Mouse (Mus musculus) limb, embryonic 11.5 days (tissue): Measurements from ENCODE around the gene Iffo2. TPM values are rescaled to one million over a fixed set of nuclear protein-coding genes. Genes with fewer than 3 reads are reported as not detected.

Experiments
- ATAC-seq: fragments of 200-750 bp; cut with Nextera tagmentation; 2 replicates; pipeline ENCODE4 v1.8.0; 2017; ENCODE audit warnings: low read depth; ENCODE audit not compliant: insufficient number of reproducible peaks, low FRiP score, low TSS enrichment
- DNase-seq: peaks from one replicate; pipeline ENCODE4 v3.0.0-alpha.2; 2015; ENCODE audit warnings: low spot score
- H3K27ac ChIP-seq: fragments of 300-500 bp; sonication (generic); replicated peaks from 2 replicates; pipeline ENCODE4 v1.5.1; 2014; ENCODE audit warnings: low read depth, mild to moderate bottlenecking, low read length
- H3K27me3 ChIP-seq: fragments of 300-500 bp; sonication (generic); 2 replicates; pipeline ENCODE4 v1.6.1; 2014; ENCODE audit warnings: mild to moderate bottlenecking, low read length, mixed read lengths; ENCODE audit not compliant: control insufficient read depth, insufficient read depth
- H3K36me3 ChIP-seq: fragments of 300-500 bp; sonication (generic); 2 replicates; pipeline ENCODE4 v1.6.1; 2014; ENCODE audit warnings: mild to moderate bottlenecking, low read length, moderate library complexity, mixed read lengths; ENCODE audit not compliant: control insufficient read depth, insufficient read depth
- H3K4me1 ChIP-seq: fragments of 300-500 bp; sonication (generic); 2 replicates; pipeline ENCODE4 v1.6.1; 2014; ENCODE audit warnings: low read length, mixed read lengths; ENCODE audit not compliant: control insufficient read depth, insufficient read depth
- H3K4me2 ChIP-seq: fragments of 300-500 bp; sonication (generic); 2 replicates; pipeline ENCODE4 v1.6.1; 2014; ENCODE audit warnings: low read depth, mild to moderate bottlenecking, moderate library complexity; ENCODE audit not compliant: severe bottlenecking
- H3K4me3 ChIP-seq: fragments of 300-500 bp; sonication (generic); 2 replicates; pipeline ENCODE4 v1.5.1; 2014; ENCODE audit warnings: low read depth, low read length
- H3K9ac ChIP-seq: fragments of 300-500 bp; sonication (generic); 2 replicates; pipeline ENCODE4 v1.6.1; 2014; ENCODE audit warnings: mild to moderate bottlenecking, low read length
- H3K9me3 ChIP-seq: fragments of 300-500 bp; sonication (generic); 2 replicates; pipeline ENCODE4 v1.6.1; 2016; ENCODE audit warnings: low read length; ENCODE audit not compliant: control insufficient read depth
- WGBS: fragments of 180-500 bp; shearing (Covaris S2); extraction: QIAGEN DNeasy Blood & Tissue Kit; methylation state at CpG from one replicate; pipeline ENCODE4 v1.1.7; 2014; 5-methylcytosine and 5-hydroxymethylcytosine counted together
- microRNA-seq: library from miRNA; unstranded; fragments of <30 nt; microRNA quantifications from one replicate; pipeline ENCODE4, GENCODE M21; 2016
- polyA plus RNA-seq: library from polyadenylated mRNA; unstranded; fragments of >200 nt; fragmentation: Nextera tagmentation; extraction: Ambion mirVana; gene quantifications from 2 replicates; pipeline ENCODE4 v1.2.1, GENCODE M21; 2014

Iffo2 gene
- polyA plus RNA-seq, 1 experiment from 2014 or later, result 3.9 TPM

DNA sequence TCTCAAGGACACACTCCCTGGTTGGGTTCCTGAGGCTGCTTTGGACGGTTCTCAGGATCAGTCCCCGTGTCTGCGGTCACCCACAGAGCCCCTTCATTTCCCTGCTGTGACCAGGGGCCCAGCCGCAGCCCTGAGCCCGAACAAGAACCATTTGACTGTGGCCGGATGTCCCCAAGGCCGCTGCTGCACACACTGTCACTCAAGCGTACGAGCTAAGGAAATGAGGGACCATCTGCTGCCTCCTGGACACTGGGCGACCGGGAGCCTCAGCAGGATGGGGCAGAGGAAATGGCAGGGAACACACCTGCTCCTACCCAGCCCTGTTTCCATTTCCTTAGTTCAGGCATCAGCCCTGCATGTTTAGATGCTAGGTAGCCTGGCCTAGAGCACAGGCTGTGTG, 120.6 kb downstream of the Iffo2 start:
- no peak for DNase-seq
- Histone ChIP-seq H3K4me1 (no peaks in the 10 kb centered on the region), H3K9me3 (no peaks in the 10 kb centered on the region), H3K27me3 (no peaks in the 10 kb centered on the region), H3K27ac (no peak overlapping the region), H3K4me2 (no peak overlapping the region), H3K36me3 (no peaks in the 10 kb centered on the region), H3K4me3 (no peak overlapping the region), H3K9ac (no peak overlapping the region)
- no peak for ATAC-seq
- 85% methylated on average over 11 of the region's 11 CpGs for WGBS

DNA sequence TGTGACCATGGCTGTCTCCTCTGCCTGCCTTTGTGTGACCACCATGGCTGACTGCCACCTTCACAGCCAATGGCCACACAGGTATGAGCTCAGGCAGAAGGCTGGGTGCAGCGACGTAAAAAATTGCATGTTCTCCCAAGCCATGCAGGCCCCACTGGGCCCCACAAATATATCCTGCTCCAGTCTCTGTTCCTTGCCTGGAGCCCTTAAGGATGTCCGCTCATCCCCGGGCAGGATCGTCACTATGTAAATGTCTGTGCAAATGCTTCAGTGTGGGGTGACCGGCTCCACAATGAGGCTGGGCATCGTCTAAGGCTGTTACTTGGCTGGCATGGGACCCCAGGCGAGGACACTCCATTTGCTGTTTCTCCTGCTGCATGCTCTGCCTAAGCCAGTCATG, 122.9 kb downstream of the Iffo2 start, which contains the start of gene Tas1r2:
Gene Tas1r2 (plus strand): TSS at position 301 of the 400 bp plus-strand sequence.
- no peak within 1 kb of the TSS for H3K4me3 ChIP-seq
- no peak within 1 kb of the TSS for H3K4me2 ChIP-seq
- H3K27ac ChIP-seq, result no peak within 1 kb of the TSS
- no peak for DNase-seq
- ATAC-seq, result no peak
- no peaks in the 10 kb centered on the region for H3K27me3 ChIP-seq
- no peaks in the 10 kb centered on the region for H3K9me3 ChIP-seq
- 81% methylated on average over 8 of the region's 8 CpGs for WGBS
- H3K36me3 ChIP-seq, result no peaks in the 10 kb centered on the region
- H3K9ac ChIP-seq, result no peak within 1 kb of the TSS
- H3K4me1 ChIP-seq, result no peaks in the 10 kb centered on the region

DNA sequence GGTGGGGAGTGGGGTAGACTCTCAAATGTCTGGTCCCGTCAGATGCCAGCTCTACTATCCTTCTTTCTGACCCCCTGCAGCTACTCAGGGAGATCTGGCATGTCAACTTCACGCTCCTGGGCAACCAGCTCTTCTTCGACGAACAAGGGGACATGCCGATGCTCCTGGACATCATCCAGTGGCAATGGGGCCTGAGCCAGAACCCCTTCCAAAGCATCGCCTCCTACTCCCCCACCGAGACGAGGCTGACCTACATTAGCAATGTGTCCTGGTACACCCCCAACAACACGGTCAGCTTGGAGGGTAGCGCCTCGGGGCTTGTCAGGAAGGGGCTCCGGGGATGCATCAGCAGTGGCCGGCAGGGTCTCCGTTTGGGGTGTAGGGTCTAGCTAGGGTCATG, 131.5 kb downstream of the Iffo2 start:
- ATAC-seq (no peak), DNase-seq (no peak)
- no peak overlapping the region for H3K9ac ChIP-seq
- no peak overlapping the region for H3K4me3 ChIP-seq
- H3K36me3 ChIP-seq, result no peaks in the 10 kb centered on the region
- no peaks in the 10 kb centered on the region for H3K4me1 ChIP-seq
- 91% methylated on average over 14 of the region's 14 CpGs for WGBS
- H3K27me3 ChIP-seq, result no peaks in the 10 kb centered on the region
- no peak overlapping the region for H3K4me2 ChIP-seq
- H3K9me3 ChIP-seq, result no peaks in the 10 kb centered on the region
- no peak overlapping the region for H3K27ac ChIP-seq

DNA sequence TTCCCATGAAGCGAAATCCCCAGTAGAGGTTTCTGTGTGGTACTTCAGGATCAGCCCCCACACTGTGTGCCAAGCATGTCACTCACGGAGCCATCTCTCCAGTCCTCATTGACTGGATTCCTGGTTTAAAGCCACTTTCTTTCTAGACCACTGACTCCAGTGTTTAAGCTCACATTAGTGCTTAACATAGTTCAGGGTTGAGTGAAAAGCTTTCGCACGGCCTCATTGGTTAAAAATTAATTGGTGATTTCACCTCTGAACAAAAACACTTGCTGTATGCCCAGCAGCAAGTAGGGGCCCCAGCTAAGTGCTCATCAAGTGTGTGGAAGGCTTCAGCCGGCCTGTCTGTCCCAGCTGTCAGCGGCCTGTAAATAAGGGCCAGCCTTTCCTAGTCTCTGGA, 137.3 kb downstream of the Iffo2 start:
- DNase-seq (no peak), ATAC-seq (no peak)
- no peaks in the 10 kb centered on the region for H3K9me3 ChIP-seq
- H3K27ac ChIP-seq, result no peak overlapping the region
- 71% methylated on average over 6 of the region's 6 CpGs for WGBS
- H3K4me1 ChIP-seq, result no peaks in the 10 kb centered on the region
- no peaks in the 10 kb centered on the region for H3K27me3 ChIP-seq
- H3K36me3 ChIP-seq, result no peaks in the 10 kb centered on the region
- no peak overlapping the region for H3K4me2 ChIP-seq
- no peak overlapping the region for H3K9ac ChIP-seq
- H3K4me3 ChIP-seq, result no peak overlapping the region

DNA sequence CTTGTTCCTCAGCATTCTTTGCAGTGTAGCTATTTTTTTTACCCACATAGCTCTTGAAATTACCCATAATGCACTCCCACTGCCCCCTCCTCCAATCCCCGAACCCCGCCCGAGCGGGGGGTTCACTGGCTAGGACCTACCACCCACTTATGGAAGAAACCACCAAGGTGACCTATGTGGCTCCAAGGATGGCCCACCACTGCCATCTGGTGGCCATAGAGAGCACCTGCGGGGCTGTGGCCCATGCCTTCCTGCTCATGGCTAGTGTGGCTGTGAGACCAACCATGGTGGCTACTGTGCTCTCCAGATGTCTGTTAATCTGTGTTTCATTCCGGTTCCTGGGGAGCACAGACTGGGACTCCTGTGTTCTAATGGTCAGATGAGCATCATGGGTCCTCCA, 139.5 kb downstream of the Iffo2 start:
- H3K4me1 ChIP-seq, result no peaks in the 10 kb centered on the region
- ATAC-seq (no peak), DNase-seq (peak; percentile 81)
- H3K27ac ChIP-seq, result no peak overlapping the region
- H3K36me3 ChIP-seq, result no peaks in the 10 kb centered on the region
- no peak overlapping the region for H3K9ac ChIP-seq
- no peaks in the 10 kb centered on the region for H3K9me3 ChIP-seq
- H3K27me3 ChIP-seq, result no peaks in the 10 kb centered on the region
- no peak overlapping the region for H3K4me2 ChIP-seq
- WGBS, result 17% methylated on average over 6 of the region's 6 CpGs
- no peak overlapping the region for H3K4me3 ChIP-seq

Small RNA genes within 50 kb of the gene (microRNA-seq; reads per million reads assigned to microRNA genes)
- gene Gm25571 (not detected), gene Mir7020 (not detected)

Other genes starting within 250 kb of the Iffo2 start
- gene Pqlc2, start 219.8 kb upstream of the Iffo2 start, polyA plus RNA-seq, result 13.0 and 16.1 TPM in 2 replicates
- gene Akr7a5, start 219.8 kb upstream of the Iffo2 start, polyA plus RNA-seq, result 121 and 139 TPM in 2 replicates
- gene Mrto4, start 178.0 kb upstream of the Iffo2 start, polyA plus RNA-seq, result 151 and 160 TPM in 2 replicates
- 15.7 and 23.0 TPM in 2 replicates for gene Emc1, start 178.0 kb upstream of the Iffo2 start, polyA plus RNA-seq
- gene Ubr4, start 177.9 kb upstream of the Iffo2 start, polyA plus RNA-seq, result 87.0 and 93.7 TPM in 2 replicates
- not detected in 2 replicates for gene Gm21969, start 72.6 kb downstream of the Iffo2 start, polyA plus RNA-seq
- gene Aldh4a1, start 92.3 kb downstream of the Iffo2 start, polyA plus RNA-seq, result 15.4 and 17.0 TPM in 2 replicates
- gene Tas1r2, start 123.0 kb downstream of the Iffo2 start, polyA plus RNA-seq, result not detected in 2 replicates